Mouse (Mus musculus) testis, adult 2 months (tissue): Measurements from ENCODE around the gene Jdp2.

Experiments used
- CTCF ChIP-seq: fragments of 200-500 bp; IDR thresholded peaks from 2 replicates; pipeline ENCODE4 v1.5.1; 2012; ENCODE audit warnings: low read depth, mild to moderate bottlenecking, inconsistent platforms, low read length, moderate library complexity; ENCODE audit not compliant: control insufficient read depth, insufficient read depth, insufficient replicate concordance
- POLR2A ChIP-seq: fragments of 200-500 bp; IDR thresholded peaks from 2 replicates; pipeline ENCODE4 v1.6.1; 2012; ENCODE audit warnings: low read depth, mild to moderate bottlenecking, inconsistent platforms, low read length, moderate library complexity; ENCODE audit not compliant: control insufficient read depth

GRCm38 (mm10) chr12:85679808-85680207, 81.0 kb downstream of the Jdp2 start:
- TF ChIP-seq CTCF (no peak), POLR2A (no peak)
